Mouse (Mus musculus) forelimb bud, embryonic 11.5 days (tissue): Measurements from ENCODE around the gene Rps23.

Experiments used
- DNase-seq: peaks from one replicate; pipeline ENCODE4 v3.0.0-alpha.2; 2012; ENCODE audit warnings: low read depth, low spot score

Rps23 gene

DNA sequence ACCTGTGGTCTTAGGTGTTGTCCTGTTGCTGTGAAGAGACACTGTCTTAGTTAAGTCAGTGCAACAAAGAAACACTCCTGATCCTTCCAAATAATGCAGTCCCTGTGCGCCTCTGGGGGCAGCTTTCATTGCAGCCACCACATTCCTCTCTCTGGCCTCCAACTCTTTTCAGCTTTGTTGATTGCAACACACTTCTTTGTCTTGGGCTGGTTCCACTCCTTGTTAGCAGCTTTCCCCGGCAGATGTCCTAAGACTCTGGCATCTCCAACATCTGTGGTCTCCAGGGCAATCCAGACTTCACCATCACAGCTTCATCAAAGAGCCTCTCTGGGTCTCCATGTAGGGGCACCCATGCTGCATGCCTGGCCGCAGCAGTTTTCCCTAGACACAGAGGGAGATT lies 10.5 kb downstream of the Rps23 start:
- DNase-seq, result no peak

DNA sequence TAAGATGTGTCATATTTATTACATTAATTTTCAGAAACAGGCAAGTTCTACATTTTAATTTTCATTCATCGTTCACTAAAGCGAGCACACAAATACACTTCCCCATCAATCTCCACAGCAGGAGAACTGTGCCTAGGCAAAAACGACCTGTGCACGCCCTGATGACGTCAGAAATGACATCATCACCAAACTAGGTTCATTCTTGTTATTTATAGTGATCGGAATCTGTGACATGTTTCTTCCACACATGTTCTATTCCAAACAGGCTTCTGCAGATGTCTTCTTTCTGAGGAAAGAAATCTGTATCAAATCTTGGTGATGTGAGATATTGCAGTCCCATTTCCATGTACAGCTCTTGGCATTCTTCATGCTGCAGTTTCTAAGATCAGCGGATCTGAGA lies 13.1 kb downstream of the Rps23 start:
- no peak for DNase-seq

DNA sequence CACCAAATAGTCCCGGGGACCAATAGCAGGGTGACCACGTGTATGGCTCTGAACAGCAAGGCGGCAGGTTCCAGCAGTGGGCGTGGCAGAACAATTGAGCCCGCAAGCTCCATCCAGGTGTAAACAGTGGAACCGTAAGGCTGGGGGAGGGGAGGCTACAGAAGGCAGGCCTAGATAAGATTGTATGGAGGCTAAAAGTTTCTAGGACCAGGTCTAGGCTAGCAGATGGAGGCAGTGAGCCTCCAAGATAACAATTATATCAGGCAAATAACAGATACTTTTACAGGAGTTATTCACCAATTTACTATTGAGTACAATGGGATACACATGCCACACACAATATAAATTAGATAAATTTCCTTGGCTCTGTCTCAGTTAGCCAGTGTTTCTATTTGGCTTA lies 16.4 kb downstream of the Rps23 start:
- DNase-seq, result no peak

DNA sequence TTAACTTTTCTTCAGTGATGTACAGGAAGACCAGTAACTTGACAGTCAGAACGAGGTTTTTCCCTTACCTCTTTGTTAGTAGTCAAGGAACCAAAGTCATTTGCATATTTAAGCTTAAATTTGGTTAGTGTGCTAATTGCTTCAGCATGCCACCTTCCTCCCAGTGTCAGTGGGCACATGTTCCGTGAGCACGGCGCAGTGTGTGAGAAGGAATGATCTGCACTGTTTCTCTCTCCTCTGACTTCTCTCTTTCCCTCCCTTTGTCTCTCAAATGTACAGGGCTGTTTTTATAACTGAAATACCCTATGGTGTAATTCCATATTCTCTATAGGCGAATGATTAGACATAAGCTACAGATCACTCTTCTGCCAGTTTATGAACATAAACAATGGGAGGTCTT lies 16.8 kb downstream of the Rps23 start:
- no peak for DNase-seq

DNA sequence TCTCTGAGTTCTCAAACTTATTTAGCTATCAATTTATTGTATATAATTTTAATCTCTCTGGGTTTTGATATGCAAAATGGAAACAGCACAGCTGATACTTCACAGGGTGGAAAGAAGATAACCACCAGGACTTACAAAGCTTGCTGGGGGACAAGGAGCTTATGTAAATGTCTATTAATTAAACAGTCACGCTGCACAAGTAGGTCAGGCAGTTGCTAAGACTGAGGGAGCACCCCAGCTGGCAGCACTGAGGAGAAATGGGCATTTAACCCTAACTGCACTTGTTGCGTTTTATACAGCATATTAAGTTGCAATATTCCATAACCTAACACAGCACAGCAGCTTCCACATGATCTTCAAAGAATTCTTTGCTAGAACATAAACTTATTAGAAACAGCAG lies 36.1 kb downstream of the Rps23 start:
- DNase-seq, result no peak

DNA sequence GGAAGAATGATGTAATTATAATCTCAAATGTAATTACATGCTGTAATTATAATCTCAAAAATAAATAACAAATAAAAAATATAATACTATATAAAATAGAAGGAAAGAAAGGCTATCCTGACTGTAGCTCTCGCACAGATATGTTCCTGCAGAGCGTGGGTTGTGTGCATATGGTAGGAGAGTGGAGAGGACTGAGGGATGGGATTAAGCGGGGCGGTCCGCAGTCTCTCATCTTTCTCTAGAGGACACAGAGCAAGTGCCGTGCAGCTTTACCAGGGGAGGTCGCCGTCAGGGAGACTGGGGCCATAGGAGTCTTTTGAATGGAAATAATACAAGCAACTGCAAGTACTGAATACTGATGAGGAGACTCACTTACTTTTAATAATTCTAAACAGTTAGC lies 37.8 kb downstream of the Rps23 start:
- DNase-seq, result no peak

DNA sequence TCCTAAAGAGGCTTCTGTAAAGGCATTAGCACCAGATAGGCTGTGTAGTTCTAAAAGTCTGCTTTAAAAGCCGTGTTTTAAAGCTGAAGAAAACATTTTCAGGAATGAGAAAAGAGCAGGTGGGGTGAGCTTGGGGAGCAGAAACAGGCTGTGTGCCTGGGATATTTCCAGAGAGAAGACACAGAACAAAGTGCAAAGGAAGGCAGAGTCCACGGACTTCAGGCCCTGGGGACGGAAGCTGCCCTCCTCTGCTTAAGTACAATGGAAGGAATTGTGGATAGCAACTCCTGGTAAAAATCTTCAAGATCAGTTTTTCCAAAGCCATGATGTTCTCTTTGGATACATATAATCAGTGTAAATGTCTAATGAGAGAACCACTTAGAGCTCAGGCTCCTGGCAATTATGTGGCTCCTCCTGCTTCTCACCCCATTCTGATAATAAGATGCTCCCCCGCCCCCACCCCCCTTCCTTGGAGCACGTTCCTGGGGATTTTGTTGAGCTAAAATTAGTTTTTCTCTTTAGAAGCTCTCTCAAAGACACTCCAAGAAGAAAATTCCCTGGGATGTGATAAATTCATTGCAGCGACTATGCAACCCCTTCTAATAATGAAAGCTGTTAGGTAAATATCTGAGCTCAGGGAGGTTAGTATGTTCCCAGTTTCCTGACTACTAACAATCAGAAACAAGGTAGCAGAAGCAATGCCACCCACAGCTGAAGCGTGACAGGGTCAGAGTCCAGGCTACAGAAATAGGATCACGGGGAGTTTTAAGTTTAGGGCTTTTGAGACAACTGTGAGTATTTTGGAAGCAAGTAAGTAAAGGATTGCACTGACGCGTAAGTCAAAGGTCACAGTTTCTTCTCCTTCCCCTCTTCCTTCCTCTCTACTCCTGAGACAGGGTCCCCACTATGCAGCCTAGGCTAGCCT lies 40.3 kb downstream of the Rps23 start:
- no peak for DNase-seq

DNA sequence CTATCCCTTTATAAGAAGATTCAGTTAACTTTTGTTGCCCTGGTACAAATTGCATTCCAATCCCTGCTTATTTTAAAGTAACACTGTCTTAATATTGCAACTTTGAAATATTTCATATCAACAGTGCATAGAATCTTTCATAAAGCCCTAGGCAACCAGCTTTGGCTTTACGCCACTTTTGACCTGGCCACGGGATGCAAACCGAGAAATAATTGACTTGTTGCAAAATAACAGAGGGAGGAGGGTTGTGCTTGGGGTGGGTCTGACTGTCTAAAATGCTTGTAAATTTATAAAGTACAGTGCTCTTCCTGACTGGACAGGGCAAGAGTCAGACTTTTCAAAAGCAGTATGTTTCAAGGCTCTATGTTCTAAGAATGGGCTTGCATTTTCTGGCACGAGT lies 41.8 kb downstream of the Rps23 start:
- DNase-seq, result no peak

DNA sequence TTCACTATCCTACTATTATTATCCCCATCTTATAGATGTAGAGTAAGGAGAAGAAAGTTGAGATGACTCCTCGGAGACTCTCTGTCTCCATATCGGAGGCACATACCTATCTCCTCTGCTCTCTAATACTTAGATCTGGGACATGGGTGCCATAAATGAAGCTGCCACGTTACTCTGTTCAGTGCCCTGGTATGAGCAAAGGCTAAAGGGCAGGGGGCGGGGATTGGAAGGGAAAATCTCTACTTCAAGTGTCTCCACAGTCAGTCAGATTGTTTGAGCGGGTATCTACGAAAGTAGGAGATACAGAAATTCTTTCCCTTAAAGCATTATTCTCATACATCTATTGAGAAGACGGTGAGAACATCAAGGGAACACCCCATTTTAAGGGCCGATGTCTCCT lies 43.2 kb downstream of the Rps23 start:
- DNase-seq, result no peak

DNA sequence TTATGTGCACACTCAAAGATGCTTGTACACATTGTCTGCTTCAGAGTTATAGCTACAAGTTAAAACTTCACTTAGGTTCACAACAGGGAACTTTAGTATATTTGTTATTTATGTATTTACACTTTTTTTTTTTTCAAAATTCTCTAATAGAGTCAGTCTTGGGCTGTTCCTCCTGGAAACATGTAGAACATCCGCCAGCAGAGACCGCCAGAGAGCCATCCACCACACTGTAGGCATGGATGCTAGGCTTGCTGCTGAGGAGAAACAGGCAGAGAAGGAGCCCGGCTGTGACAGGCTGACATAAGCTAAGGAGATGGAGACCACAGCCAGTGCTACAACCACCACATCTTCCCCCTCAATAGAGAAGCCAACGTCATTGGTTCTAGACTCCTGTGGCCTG lies 44.7 kb downstream of the Rps23 start:
- peak; percentile 78 for DNase-seq

DNA sequence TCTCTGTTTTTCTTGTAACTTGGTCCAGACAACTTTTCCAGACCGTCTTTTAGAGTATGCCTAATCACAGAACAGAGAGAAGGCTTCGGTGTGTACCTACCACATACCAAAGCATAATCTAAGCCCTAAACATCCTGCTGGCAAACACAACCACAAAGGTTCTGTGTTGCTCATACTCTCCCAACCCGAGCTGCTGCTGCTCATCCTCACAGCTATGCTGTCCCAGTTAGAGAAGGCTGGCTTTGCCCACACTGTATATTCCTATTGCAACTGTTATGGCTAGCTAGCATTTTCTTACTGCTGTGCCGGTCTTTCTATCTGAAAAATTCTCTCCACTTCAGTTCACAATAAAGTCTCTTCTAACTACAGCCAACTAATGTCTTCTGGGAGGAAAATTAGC lies 46.2 kb downstream of the Rps23 start:
- DNase-seq, result no peak

DNA sequence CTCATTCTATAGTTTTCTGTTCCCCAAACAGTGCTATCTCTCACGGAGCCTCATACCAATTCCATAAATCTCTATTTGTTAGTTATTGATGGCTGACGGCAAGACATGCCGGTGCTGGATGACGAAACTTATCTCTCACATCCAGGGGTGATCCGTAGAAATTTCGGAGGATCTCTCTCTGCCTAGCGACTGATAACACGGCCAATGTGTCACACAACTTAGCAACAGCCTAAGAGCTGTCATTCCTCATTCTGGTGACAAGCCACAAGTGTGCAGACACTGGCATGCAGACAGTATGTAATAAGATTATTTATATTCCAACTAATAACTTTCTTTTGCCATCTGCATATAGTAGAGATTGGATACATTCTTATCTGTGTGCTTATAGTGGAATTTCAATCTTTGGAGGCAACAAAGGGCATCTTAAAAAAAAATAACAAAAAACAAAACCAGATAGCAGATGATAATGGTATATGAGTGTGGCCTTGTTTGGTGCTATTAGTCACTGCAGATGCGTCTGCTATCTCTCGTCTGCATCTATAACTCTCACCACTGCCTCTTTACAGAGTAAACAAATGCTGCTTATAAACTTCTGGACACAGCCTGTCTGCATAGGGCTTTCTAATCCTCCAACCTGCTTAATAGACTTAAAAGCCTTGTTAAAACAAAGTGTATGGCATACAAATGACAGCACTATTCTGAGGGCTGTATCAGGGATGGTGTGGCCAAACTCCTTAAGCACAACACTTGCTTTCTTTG lies 47.7 kb downstream of the Rps23 start:
- DNase-seq, result no peak

DNA sequence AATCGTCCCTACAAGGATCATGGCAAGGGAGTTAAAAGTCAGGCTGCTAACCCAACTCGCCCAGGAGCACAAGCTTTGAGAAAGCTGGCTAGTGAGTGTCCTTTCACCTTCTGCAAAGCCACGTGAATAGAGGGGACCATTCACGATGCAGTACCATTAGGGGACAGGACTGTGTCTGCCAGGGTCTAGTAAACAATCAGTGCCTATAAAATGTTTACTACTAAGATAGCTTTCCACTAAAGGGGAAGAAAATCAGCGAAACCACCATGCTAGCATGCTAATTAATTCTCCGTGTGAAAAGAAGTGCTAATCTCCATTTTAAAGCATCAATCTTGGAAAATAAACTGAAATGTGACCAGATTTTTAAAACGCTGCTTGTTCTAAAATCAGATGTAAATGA lies 50.7 kb downstream of the Rps23 start:
- DNase-seq, result peak; percentile 24
